In the genomic region with DNA sequence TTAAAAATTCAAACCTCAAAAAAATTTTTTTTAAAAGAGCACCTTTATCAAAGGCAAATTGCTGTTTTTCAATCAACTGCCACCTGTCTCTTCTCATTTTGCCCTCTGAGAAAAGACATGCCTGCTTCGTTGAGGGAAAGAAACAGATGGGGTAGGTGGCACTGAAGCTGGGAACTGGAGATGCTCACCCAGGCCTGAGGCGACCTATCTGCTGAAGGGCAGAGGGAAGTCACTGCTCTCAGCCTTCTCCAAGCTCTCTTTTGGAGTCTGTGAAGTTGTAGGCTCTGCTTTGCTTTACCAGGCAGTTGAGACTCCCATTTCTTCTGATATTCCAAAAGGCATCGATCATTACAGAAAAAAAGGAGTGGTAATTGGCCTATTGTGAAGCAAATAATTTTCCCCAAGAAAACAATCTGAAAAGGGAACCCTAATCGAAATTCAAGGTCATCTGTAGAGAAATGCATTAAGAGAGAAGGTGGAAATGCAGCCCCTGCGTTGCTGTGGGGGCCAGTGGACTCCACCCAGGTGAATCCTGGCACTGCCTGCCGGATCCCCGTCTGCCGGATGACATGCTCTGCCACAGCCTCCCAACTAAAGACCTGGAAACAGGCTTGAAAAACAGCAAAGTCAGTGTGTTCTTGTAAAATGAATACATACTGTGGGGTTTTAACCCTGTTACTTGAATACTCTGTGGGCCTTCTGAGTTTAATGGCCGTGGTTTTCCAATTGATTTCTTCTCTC, we compare ENCODE assay signal across 31 mouse cellular contexts. TPM values are rescaled to one million over a fixed set of nuclear protein-coding genes. Genes with fewer than 3 reads are reported as not detected.
DNase-seq lines count a peak whose midpoint lies in the region; ATAC-seq and TF ChIP-seq lines count a peak whose summit lies in the region.
"Had no signal": no experiment of that assay in that cellular context is flagged by ENCODE, and none has a peak within 500 bp of the region (broad histone marks: within the 10 kb centered on the region; RNA-seq: fewer than 3 reads in every experiment).

No protein-coding gene starts in this region.

- no peaks in the 10 kb centered on the region for H3K27me3 ChIP-seq in heart, adult 2 months (ENCODE audit: control insufficient read depth, insufficient read depth, low read length)
- no peaks in the 10 kb centered on the region for H3K27me3 ChIP-seq in heart, embryonic 11.5 days (ENCODE audit: control insufficient read depth, insufficient read depth, low read length)
- H3K27me3 ChIP-seq in heart, postnatal 0 days (ENCODE audit: control insufficient read depth, insufficient read depth, low read length) = no peaks in the 10 kb centered on the region
- H3K27me3 ChIP-seq in E14TG2a.4 (ENCODE audit: insufficient read depth, low read length) = peaks cover 26% of the 10 kb centered on the region

- 59% methylated on average over 9 of the region's 9 CpGs for WGBS in heart, adult 2 months
- 84% methylated on average over 9 of the region's 9 CpGs for WGBS in heart, embryonic 11.5 days (ENCODE audit: insufficient replicate concordance)
- WGBS in heart, postnatal 0 days = 69% methylated on average over 9 of the region's 9 CpGs

- no peaks in the 10 kb centered on the region for H3K9me3 ChIP-seq in heart, embryonic 11.5 days (replicated peaks; ENCODE audit: control insufficient read depth, low read length)
- no peaks in the 10 kb centered on the region for H3K9me3 ChIP-seq in heart, postnatal 0 days (replicated peaks; ENCODE audit: control insufficient read depth, low read length)
- H3K9me3 ChIP-seq in E14TG2a.4 (ENCODE audit: low read length) = no peaks in the 10 kb centered on the region
- H3K9me3 ChIP-seq: G1E; hindbrain, embryonic 10.5 days; hindbrain, embryonic 15.5 days; kidney, embryonic 15.5 days; liver, embryonic 12.5 days; midbrain, embryonic 10.5 days; midbrain, embryonic 15.5 days; neural tube, embryonic 12.5 days had no signal

- no peak for TF ChIP-seq EP300 in heart, adult 2 months (IDR thresholded peaks at IDR 0.05; ENCODE audit: insufficient read depth, low read depth, low read length)
- no peak for TF ChIP-seq EP300 in heart, postnatal 0 days (IDR thresholded peaks at IDR 0.05; ENCODE audit: low read depth)

- H3K4me1 ChIP-seq in heart, adult 2 months (ENCODE audit: control insufficient read depth, insufficient read depth, low read length) = peaks cover 3% of the 10 kb centered on the region
- H3K4me1 ChIP-seq in heart, embryonic 11.5 days (ENCODE audit: control insufficient read depth, insufficient read depth, low read length) = no peaks in the 10 kb centered on the region
- H3K4me1 ChIP-seq in heart, postnatal 0 days (ENCODE audit: control insufficient read depth, insufficient read depth) = peaks cover 4% of the 10 kb centered on the region; the same call in 1 of the 2 replicates
- peaks cover 44% of the 10 kb centered on the region for H3K4me1 ChIP-seq in E14TG2a.4 (replicated peaks; ENCODE audit: low read depth, low read length)
- H3K4me1 ChIP-seq: hindbrain, embryonic 10.5 days; hindbrain, embryonic 15.5 days; kidney, embryonic 15.5 days; liver, embryonic 12.5 days; midbrain, embryonic 10.5 days; midbrain, embryonic 15.5 days; neural tube, embryonic 12.5 days had no signal

- H3K9ac ChIP-seq in heart, adult 2 months (ENCODE audit: low read depth, low read length) = no peak overlapping the region
- no peak overlapping the region for H3K9ac ChIP-seq in heart, embryonic 11.5 days (ENCODE audit: low read depth, low read length)
- no peak overlapping the region for H3K9ac ChIP-seq in heart, postnatal 0 days (replicated peaks; ENCODE audit: low read depth, low read length)
- H3K9ac ChIP-seq: hindbrain, embryonic 15.5 days; kidney, embryonic 15.5 days; liver, embryonic 12.5 days; liver, postnatal 0 days; midbrain, embryonic 15.5 days; neural tube, embryonic 12.5 days had no signal

- H3K4me2 ChIP-seq in heart, embryonic 11.5 days = no peak overlapping the region
- H3K4me2 ChIP-seq in heart, postnatal 0 days (ENCODE audit: low read depth, low read length) = no peak overlapping the region
- H3K4me2 ChIP-seq: hindbrain, embryonic 15.5 days; kidney, embryonic 15.5 days; liver, embryonic 12.5 days; midbrain, embryonic 15.5 days; neural tube, embryonic 12.5 days had no signal

- intact Hi-C loops in heart, adult 2 months (cut with DNase I) = no loop called here

- no peaks in the 10 kb centered on the region for H3K79me2 ChIP-seq in heart, adult 2 months (replicated peaks; ENCODE audit: control insufficient read depth, insufficient read depth, low read length)

- ATAC-seq in heart, embryonic 11.5 days (replicated peaks; ENCODE audit: insufficient number of reproducible peaks, low FRiP score, low TSS enrichment) = no peak
- no peak for ATAC-seq in heart, postnatal 0 days (ENCODE audit: insufficient read depth, low read depth)
- ATAC-seq in granulocyte monocyte progenitor cell, adult 5-6 weeks (replicated peaks; ENCODE audit: poor library complexity, severe bottlenecking) = no peak
- ATAC-seq: forebrain, embryonic 16.5 days; inflammation-experienced regulatory T-cells, adult 6 months; liver, embryonic 12.5 days; liver, postnatal 0 days; midbrain, embryonic 15.5 days had no signal

- no peak for TF ChIP-seq POLR2A in heart, adult 2 months (IDR thresholded peaks at IDR 0.05; ENCODE audit: insufficient read depth, low read depth, low read length)

- DNase-seq in heart, adult 2 months = peak in 1 of 2 experiments; percentile 23
- DNase-seq in heart, postnatal 0 days (ENCODE audit: low spot score) = no peak
- no peak for DNase-seq in heart, adult 8-10 months (ENCODE audit: low spot score)
- DNase-seq in ES-CJ7 (ENCODE audit: low read depth, low spot score) = peak; percentile 83
- DNase-seq in c-Kit-positive CD71-positive TER-119-positive erythroid progenitor cells, embryonic 14.5 days (ENCODE audit: low spot score) = no peak
- DNase-seq: adrenal gland, adult 2 months; adrenal gland, postnatal 36 days; B cell, adult 2 months; cerebellum, adult 11 months; cerebellum, adult 9-10 months; kidney, adult 11 months; liver, postnatal 0 days; right cerebral cortex, adult 18-20 months; spleen, adult 18-20 months; thymus, postnatal 14 days had no signal

- peak overlapping the region; percentile 66 for H3K27ac ChIP-seq in heart, adult 2 months
- no peak overlapping the region for H3K27ac ChIP-seq in heart, embryonic 11.5 days (ENCODE audit: low read depth, low read length)
- peak overlapping the region; percentile 49 for H3K27ac ChIP-seq in heart, postnatal 0 days (ENCODE audit: low read depth)
- H3K27ac ChIP-seq: hindbrain, embryonic 10.5 days; hindbrain, embryonic 15.5 days; kidney, embryonic 15.5 days; layer of hippocampus, adult 2 months; liver, embryonic 12.5 days; midbrain, embryonic 10.5 days; midbrain, embryonic 15.5 days; neural tube, embryonic 12.5 days had no signal

- no peak overlapping the region for H3K4me3 ChIP-seq in heart, adult 2 months
- H3K4me3 ChIP-seq in heart, embryonic 11.5 days (ENCODE audit: low read depth, low read length) = no peak overlapping the region
- H3K4me3 ChIP-seq in heart, postnatal 0 days (ENCODE audit: low read depth, low read length) = no peak overlapping the region
- H3K4me3 ChIP-seq in E14TG2a.4 (replicated peaks; ENCODE audit: low read length) = 0 out of 2 replicates have a peak overlapping the region, but pooled peaks have one; percentile 13
- H3K4me3 ChIP-seq: erythroblast, embryonic 14.5 days; hindbrain, embryonic 10.5 days; hindbrain, embryonic 15.5 days; kidney, embryonic 15.5 days; layer of hippocampus, adult 2 months; liver, embryonic 12.5 days; midbrain, embryonic 10.5 days; midbrain, embryonic 15.5 days; neural tube, embryonic 12.5 days had no signal

- H3K36me3 ChIP-seq in heart, adult 2 months (ENCODE audit: control insufficient read depth, insufficient read depth, low read length) = peaks cover 29% of the 10 kb centered on the region
- H3K36me3 ChIP-seq in heart, embryonic 11.5 days (ENCODE audit: control insufficient read depth, insufficient read depth, low read length) = peaks cover 8% of the 10 kb centered on the region
- H3K36me3 ChIP-seq in heart, postnatal 0 days (replicated peaks; ENCODE audit: control insufficient read depth, insufficient read depth, low read length) = peaks cover 39% of the 10 kb centered on the region
- H3K36me3 ChIP-seq in E14TG2a.4 (ENCODE audit: insufficient read depth, low read length) = no peaks in the 10 kb centered on the region

- TF ChIP-seq CTCF in heart, adult 2 months (IDR thresholded peaks at IDR 0.05) = no peak
- TF ChIP-seq CTCF in heart, postnatal 0 days (IDR thresholded peaks at IDR 0.05; ENCODE audit: low read depth) = no peak
- TF ChIP-seq CTCF in E14TG2a.4 (conservative IDR thresholded peaks at IDR 0.05; ENCODE audit: low read length) = no peak

RNA-seq across cellular contexts. Expression of a gene that starts 6.3 kb away (rescaled TPM):
- total RNA-seq in heart, adult 2 months (2021) = 100 to 1,000 TPM; 207 to 213 TPM
- polyA plus RNA-seq in heart, adult 2 months (2012; rRNA removed) = 482 and 483 TPM in 2 replicates
- 35.3 and 38.9 TPM in 2 replicates for polyA plus RNA-seq in heart, embryonic 11.5 days (2014; fragmentation: Nextera tagmentation; extraction: Ambion mirVana)
- total RNA-seq in heart, postnatal 0 days (2014; rRNA removed; ENCODE audit: low replicate concordance) = 45.8 and 46.2 TPM in 2 replicates
- polyA plus RNA-seq in heart, postnatal 0 days (2015; fragmentation: Nextera tagmentation; extraction: Ambion mirVana) = 30.1 and 31.1 TPM in 2 replicates
- 100 to 1,000 TPM; 221 to 251 (median 232) TPM for total RNA-seq in heart, adult 8-10 months (2022)
- total RNA-seq in granulocyte monocyte progenitor cell, adult 5-6 weeks (2014; fragmentation: Nextera tagmentation) = not detected in 2 replicates
- total RNA-seq in granulocyte monocyte progenitor cell, adult 5-6 weeks (2017) = not detected in 2 replicates
- total RNA-seq: megakaryocyte progenitor cell, adult 5-6 weeks had no signal
- polyA plus RNA-seq: erythroblast, embryonic 14.5 days; forebrain, embryonic 16.5 days; G1E; inflammation-experienced regulatory T-cells, adult 6 months; liver, embryonic 12.5 days; midbrain, embryonic 10.5 days had no signal

RNA-seq across cellular contexts. Expression of a gene that starts 33.5 kb away (rescaled TPM):
- 10 to 100 TPM in 1 of 2 experiments, 1 to 10 TPM in 1; 9.2 to 10.6 TPM for total RNA-seq in heart, adult 2 months (2021)
- 19.4 and 20.3 TPM in 2 replicates for polyA plus RNA-seq in heart, adult 2 months (2012; rRNA removed)
- 3.0 and 3.4 TPM in 2 replicates for polyA plus RNA-seq in heart, embryonic 11.5 days (2014; fragmentation: Nextera tagmentation; extraction: Ambion mirVana)
- total RNA-seq in heart, postnatal 0 days (2014; rRNA removed; ENCODE audit: low replicate concordance) = 6.4 and 9.9 TPM in 2 replicates
- polyA plus RNA-seq in heart, postnatal 0 days (2015; fragmentation: Nextera tagmentation; extraction: Ambion mirVana) = 2.6 and 2.7 TPM in 2 replicates
- 10 to 100 TPM in 2 of 4 experiments, 1 to 10 TPM in 2; 7.5 to 11.6 (median 9.9) TPM for total RNA-seq in heart, adult 8-10 months (2022)
- 14.9 and 20.0 TPM in 2 replicates for total RNA-seq in granulocyte monocyte progenitor cell, adult 5-6 weeks (2014; fragmentation: Nextera tagmentation)
- 3.1 and 4.8 TPM in 2 replicates for total RNA-seq in granulocyte monocyte progenitor cell, adult 5-6 weeks (2017)

RNA-seq across cellular contexts. Expression of a gene that starts 37.4 kb away (rescaled TPM):
- total RNA-seq in heart, adult 2 months (2021) = 10 to 100 TPM; 53.3 to 59.4 TPM
- 52.3 and 54.0 TPM in 2 replicates for polyA plus RNA-seq in heart, adult 2 months (2012; rRNA removed)
- 13.3 and 15.1 TPM in 2 replicates for polyA plus RNA-seq in heart, embryonic 11.5 days (2014; fragmentation: Nextera tagmentation; extraction: Ambion mirVana)
- 57.7 and 63.4 TPM in 2 replicates for total RNA-seq in heart, postnatal 0 days (2014; rRNA removed; ENCODE audit: low replicate concordance)
- 5.5 and 6.2 TPM in 2 replicates for polyA plus RNA-seq in heart, postnatal 0 days (2015; fragmentation: Nextera tagmentation; extraction: Ambion mirVana)
- total RNA-seq in heart, adult 8-10 months (2022) = 10 to 100 TPM; 53.5 to 63.3 (median 57.1) TPM
- 33.6 and 47.7 TPM in 2 replicates for total RNA-seq in granulocyte monocyte progenitor cell, adult 5-6 weeks (2014; fragmentation: Nextera tagmentation)
- total RNA-seq in granulocyte monocyte progenitor cell, adult 5-6 weeks (2017) = 10.3 and 16.4 TPM in 2 replicates

RNA-seq across cellular contexts. Expression of a gene that starts 59.0 kb away (rescaled TPM):
- 1 to 10 TPM; 2.4 to 2.9 TPM for total RNA-seq in heart, adult 2 months (2021)
- 1.4 and 2.0 TPM in 2 replicates for polyA plus RNA-seq in heart, adult 2 months (2012; rRNA removed)
- 0.82 and 1.5 TPM in 2 replicates for polyA plus RNA-seq in heart, embryonic 11.5 days (2014; fragmentation: Nextera tagmentation; extraction: Ambion mirVana)
- total RNA-seq in heart, postnatal 0 days (2014; rRNA removed; ENCODE audit: low replicate concordance) = 2.1 and 4.4 TPM in 2 replicates
- polyA plus RNA-seq in heart, postnatal 0 days (2015; fragmentation: Nextera tagmentation; extraction: Ambion mirVana) = 0.86 and 1.2 TPM in 2 replicates
- 1 to 10 TPM; 1.7 to 3.2 (median 2.2) TPM for total RNA-seq in heart, adult 8-10 months (2022)
- 3.4 and 9.6 TPM in 2 replicates for total RNA-seq in granulocyte monocyte progenitor cell, adult 5-6 weeks (2014; fragmentation: Nextera tagmentation)
- 2.6 and 3.6 TPM in 2 replicates for total RNA-seq in granulocyte monocyte progenitor cell, adult 5-6 weeks (2017)

RNA-seq across cellular contexts. Expression of a gene that starts 59.8 kb away (rescaled TPM):
- 1 to 10 TPM; 8.3 to 9.8 TPM for total RNA-seq in heart, adult 2 months (2021)
- polyA plus RNA-seq in heart, adult 2 months (2012; rRNA removed) = 13.5 and 14.2 TPM in 2 replicates
- polyA plus RNA-seq in heart, embryonic 11.5 days (2014; fragmentation: Nextera tagmentation; extraction: Ambion mirVana) = 23.0 and 24.8 TPM in 2 replicates
- total RNA-seq in heart, postnatal 0 days (2014; rRNA removed; ENCODE audit: low replicate concordance) = 13.3 and 14.5 TPM in 2 replicates
- 22.5 and 23.8 TPM in 2 replicates for polyA plus RNA-seq in heart, postnatal 0 days (2015; fragmentation: Nextera tagmentation; extraction: Ambion mirVana)
- 10 to 100 TPM; 10.5 to 12.4 (median 11.4) TPM for total RNA-seq in heart, adult 8-10 months (2022)
- 2.5 and 3.3 TPM in 2 replicates for total RNA-seq in granulocyte monocyte progenitor cell, adult 5-6 weeks (2014; fragmentation: Nextera tagmentation)
- total RNA-seq in granulocyte monocyte progenitor cell, adult 5-6 weeks (2017) = 1.8 and 2.8 TPM in 2 replicates

Comparison
In these comparisons a context has a peak if more than half of its experiments do, and no peak if none do; other contexts are left out.
1. RNA of a gene that starts 6.3 kb away (total RNA-seq): 221 to 251 TPM in heart, adult 8-10 months, 207 to 213 TPM in heart, adult 2 months and 45.8 to 46.2 TPM in heart, postnatal 0 days; not detected in granulocyte monocyte progenitor cell, adult 5-6 weeks; every median in the first group is over 10 times any median in the second.